Mouse (Mus musculus) layer of hippocampus, adult 8-10 months (tissue): ENCODE measurements around the gene Cacng8. TPM values are rescaled to one million over a fixed set of nuclear protein-coding genes. Genes with fewer than 3 reads are reported as not detected.

Experiments used
- DNase-seq, 2 experiments: peaks; one replicate each; pipeline ENCODE4 v3.0.0; 2022; ENCODE audit warnings: low spot score in 2 of 2
- total RNA-seq, 4 experiments: library from RNA; stranded (reverse); gene quantifications; 2 replicates each; pipeline ENCODE4 v1.2.4; 2022

The Cacng8 gene
- total RNA-seq, 4 experiments from 2014 or later = 331 to 354 (median 340) TPM

- DNase-seq = peak; percentile 76 to 84
Measured at GRCm38 (mm10) chr7:3425141-3425540, 34.7 kb downstream of the Cacng8 start.

GRCm38 (mm10) chr7:3430161-3430560 is 39.7 kb downstream of the Cacng8 start:
- no peak for DNase-seq

GRCm38 (mm10) chr7:3432066-3432465 is 41.6 kb downstream of the Cacng8 start:
- DNase-seq = no peak

DNA sequence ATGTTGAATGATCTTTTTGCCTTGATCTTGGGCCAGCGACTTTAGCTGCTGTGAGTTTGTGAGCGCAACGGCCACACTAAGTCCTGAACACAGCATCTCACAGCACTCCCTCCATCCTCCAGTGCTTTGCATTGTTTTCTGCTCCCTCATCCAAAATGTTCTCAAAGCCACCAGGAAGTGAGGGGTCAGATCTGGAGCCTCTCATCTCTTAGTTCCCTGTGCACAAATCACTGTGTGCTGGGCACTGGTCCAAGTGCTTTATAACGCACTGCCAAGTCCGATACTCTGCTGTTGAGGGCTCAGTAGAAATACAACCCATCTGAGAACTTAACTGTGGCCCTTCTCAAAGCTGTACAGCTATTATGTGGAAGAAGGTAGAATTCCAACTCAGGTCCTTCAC is 47.5 kb downstream of the Cacng8 start:
- DNase-seq = no peak

DNA sequence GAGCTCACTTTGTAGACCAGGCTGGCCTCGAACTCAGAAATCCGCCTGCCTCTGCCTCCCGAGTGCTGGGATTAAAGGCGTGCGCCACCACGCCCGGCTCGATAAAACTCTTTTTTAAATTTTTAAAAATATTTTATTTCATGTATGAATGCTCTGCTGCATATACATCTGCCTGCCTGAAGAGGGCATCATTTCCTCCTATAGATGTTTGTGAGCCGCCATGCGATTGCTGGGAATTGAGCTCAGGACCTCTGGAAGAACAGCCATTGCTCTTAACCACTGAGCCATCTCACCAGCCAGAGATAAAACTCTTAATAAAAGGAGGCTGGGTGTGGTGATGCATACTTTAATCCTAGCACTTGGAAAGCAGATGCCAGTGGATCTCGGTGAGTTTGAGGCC is 49.5 kb downstream of the Cacng8 start:
- no peak for DNase-seq

- no peak for DNase-seq
Measured at GRCm38 (mm10) chr7:3440526-3440925, 50.0 kb downstream of the Cacng8 start.

GRCm38 (mm10) chr7:3442476-3443062 is 52.1 kb downstream of the Cacng8 start:
- no peak for DNase-seq

GRCm38 (mm10) chr7:3444678-3445077 is 54.2 kb downstream of the Cacng8 start:
- no peak for DNase-seq

GRCm38 (mm10) chr7:3446584-3446983 is 56.1 kb downstream of the Cacng8 start:
- DNase-seq = no peak

- DNase-seq = no peak
Measured at GRCm38 (mm10) chr7:3447026-3447425, 56.5 kb downstream of the Cacng8 start.

GRCm38 (mm10) chr7:3448737-3449454 is 58.4 kb downstream of the Cacng8 start:
- peak; percentile 57 to 81 for DNase-seq

DNA sequence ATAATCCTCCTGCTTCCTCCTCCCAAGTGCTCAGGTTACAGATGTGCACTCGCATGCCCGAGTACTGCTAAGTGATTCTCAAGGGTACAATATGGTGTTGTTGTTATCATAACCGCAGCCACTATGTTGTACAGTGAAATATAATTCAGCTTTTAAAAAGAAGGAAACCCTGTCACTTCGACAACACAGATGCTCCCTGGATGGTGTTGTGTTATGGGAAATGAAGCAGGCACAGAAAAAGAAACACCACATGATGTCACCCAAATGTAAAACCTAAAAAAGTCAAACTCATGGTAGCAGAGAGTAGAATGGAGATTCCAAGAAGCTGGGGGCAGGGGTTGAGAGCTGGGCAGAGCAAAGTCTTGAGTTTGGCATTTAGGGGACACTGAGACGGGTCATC is 60.2 kb downstream of the Cacng8 start:
- no peak for DNase-seq

DNA sequence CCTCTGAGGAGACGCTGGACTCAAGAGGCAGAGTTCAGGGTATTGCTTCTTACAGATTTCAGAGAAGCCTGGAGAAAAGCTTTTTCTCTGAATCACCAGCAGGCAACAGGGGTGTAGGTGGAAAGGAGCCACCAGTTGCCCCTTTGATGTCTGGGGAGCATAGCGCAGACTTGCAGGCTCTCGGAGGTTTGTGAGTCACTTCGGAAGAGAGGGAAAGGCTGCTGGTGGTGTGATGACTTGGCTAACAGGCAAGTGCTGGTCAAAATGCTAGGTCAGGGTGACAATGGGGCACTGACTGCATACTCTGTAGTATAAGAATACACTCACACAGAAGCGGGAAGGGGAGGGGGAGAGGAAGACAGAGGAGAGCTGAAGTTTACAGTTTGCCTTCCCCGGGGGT is 60.7 kb downstream of the Cacng8 start:
- DNase-seq = no peak

GRCm38 (mm10) chr7:3452821-3453485 is 62.5 kb downstream of the Cacng8 start:
- DNase-seq = no peak

DNA sequence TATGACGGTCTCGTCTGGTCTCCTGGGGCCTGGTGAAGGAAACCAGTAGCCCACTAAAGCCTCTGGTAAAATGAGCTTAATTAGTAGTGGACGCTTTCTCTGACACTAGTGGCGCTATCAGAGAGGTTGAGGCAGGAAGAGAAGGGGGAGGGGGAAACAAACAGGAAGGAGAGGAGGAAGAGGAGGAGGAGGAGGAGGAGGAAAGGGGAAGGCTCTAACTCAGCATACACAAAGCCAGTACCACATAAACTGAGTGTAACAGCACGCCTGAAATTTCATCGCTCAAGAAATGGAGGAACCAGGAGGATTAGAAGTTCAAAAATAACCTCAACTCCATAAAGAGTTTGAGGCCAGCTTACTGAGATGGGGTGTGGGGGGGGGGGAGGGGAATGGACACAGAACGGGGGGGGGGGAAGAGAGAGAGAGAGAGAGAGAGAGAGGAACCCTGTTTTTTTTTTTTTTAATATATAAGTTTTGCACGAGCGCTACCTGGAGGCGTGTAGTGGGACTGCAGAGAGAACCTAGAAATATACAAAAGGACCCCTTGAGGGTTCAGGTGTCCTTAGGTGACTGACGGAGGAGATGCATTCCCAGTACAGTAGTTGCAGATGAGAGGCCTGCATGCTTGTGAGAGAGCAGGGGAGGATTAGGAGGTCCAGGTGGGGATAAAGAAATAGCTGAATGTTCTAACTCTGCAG is 63.2 kb downstream of the Cacng8 start:
- no peak for DNase-seq

DNA sequence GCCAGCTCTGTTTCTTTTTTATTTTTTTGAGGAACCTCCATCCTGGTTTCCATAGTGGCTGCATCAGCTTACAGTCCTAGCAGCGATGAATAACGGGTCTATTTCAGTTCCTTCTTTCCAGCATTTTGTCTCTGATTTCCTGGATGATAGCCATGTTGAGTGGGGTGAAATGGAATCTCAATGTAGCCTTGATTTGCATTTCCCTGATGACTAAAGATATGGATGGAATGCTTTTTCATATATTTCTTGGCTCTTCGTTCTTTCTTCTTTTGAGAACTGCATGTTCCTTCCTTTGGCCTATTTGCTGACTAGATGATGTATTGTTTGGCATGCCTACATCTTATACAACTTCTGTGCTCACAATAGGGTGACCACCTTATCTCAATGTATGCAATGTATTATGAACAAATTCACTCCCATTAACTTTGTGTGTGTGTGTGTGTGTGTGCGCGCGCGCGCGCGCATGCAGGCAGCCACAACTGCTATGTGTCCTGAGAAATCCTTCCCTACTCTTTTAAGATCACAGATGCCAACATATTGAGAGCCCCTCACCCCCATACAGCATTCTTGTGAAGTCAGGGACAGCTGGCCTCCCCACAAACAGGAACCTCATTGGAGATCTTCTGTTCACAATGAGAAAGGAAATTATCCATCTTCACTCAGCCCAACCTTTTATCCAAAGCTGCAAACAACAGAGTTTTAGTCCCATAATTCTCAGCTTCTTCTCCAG is 66.8 kb downstream of the Cacng8 start:
- DNase-seq = no peak

- no peak for DNase-seq
Measured at GRCm38 (mm10) chr7:3457841-3458217, 67.3 kb downstream of the Cacng8 start.

GRCm38 (mm10) chr7:3460261-3460660 is 69.8 kb downstream of the Cacng8 start:
- peak; percentile 80 to 83 for DNase-seq

- no peak for DNase-seq
Measured at GRCm38 (mm10) chr7:3463306-3463705, 72.8 kb downstream of the Cacng8 start.
